In genomic region chr2:143806140-143806923, GRCm38 (mm10) we compare ENCODE assay signal across 14 mouse cellular contexts. TPM values are rescaled to one million over a fixed set of nuclear protein-coding genes. Genes with fewer than 3 reads are reported as not detected.
A peak's percentile ranks its signal among the peaks of the same experiment; 100 is the strongest.
DNase-seq lines count a peak whose midpoint lies in the region; ATAC-seq lines count a peak whose summit lies in the region.
"Had no signal": no experiment of that assay in that cellular context is flagged by ENCODE, and none has a peak within 500 bp of the region (broad histone marks: within the 10 kb centered on the region; RNA-seq: fewer than 3 reads in every experiment).

No protein-coding gene starts in this region.

- no peaks in the 10 kb centered on the region for H3K27me3 ChIP-seq in midbrain, embryonic 12.5 days
- no peaks in the 10 kb centered on the region for H3K27me3 ChIP-seq in midbrain, embryonic 10.5 days (ENCODE audit: low read depth, poor library complexity, severe bottlenecking)
- no peaks in the 10 kb centered on the region for H3K27me3 ChIP-seq in forebrain, embryonic 12.5 days
- H3K27me3 ChIP-seq: embryonic facial prominence, embryonic 15.5 days; limb, embryonic 15.5 days had no signal

- ATAC-seq in midbrain, embryonic 12.5 days (ENCODE audit: low FRiP score, low read depth): peak; percentile 32; the same call in 1 of the 2 replicates
- ATAC-seq in forebrain, embryonic 12.5 days (ENCODE audit: low FRiP score): no peak
- ATAC-seq: Patski had no signal

- H3K9me3 ChIP-seq in midbrain, embryonic 12.5 days: no peaks in the 10 kb centered on the region
- no peaks in the 10 kb centered on the region; the same call in 1 of the 2 replicates for H3K9me3 ChIP-seq in midbrain, embryonic 10.5 days (replicated peaks)
- no peaks in the 10 kb centered on the region for H3K9me3 ChIP-seq in forebrain, embryonic 12.5 days
- H3K9me3 ChIP-seq: embryonic facial prominence, embryonic 15.5 days; limb, embryonic 15.5 days had no signal

- no peak overlapping the region for H3K27ac ChIP-seq in midbrain, embryonic 12.5 days (replicated peaks)
- no peak overlapping the region for H3K27ac ChIP-seq in midbrain, embryonic 10.5 days (replicated peaks)
- no peak overlapping the region for H3K27ac ChIP-seq in forebrain, embryonic 12.5 days
- H3K27ac ChIP-seq: embryonic facial prominence, embryonic 15.5 days; limb, embryonic 15.5 days had no signal

- H3K4me1 ChIP-seq in midbrain, embryonic 12.5 days: no peaks in the 10 kb centered on the region
- peaks cover 6% of the 10 kb centered on the region; the same call in 1 of the 2 replicates for H3K4me1 ChIP-seq in midbrain, embryonic 10.5 days
- peaks cover 6% of the 10 kb centered on the region; the same call in 1 of the 2 replicates for H3K4me1 ChIP-seq in forebrain, embryonic 12.5 days
- H3K4me1 ChIP-seq: embryonic facial prominence, embryonic 15.5 days; limb, embryonic 15.5 days had no signal

- no peak overlapping the region for H3K4me3 ChIP-seq in midbrain, embryonic 12.5 days
- H3K4me3 ChIP-seq in midbrain, embryonic 10.5 days: no peak overlapping the region
- no peak overlapping the region for H3K4me3 ChIP-seq in forebrain, embryonic 12.5 days (replicated peaks)
- H3K4me3 ChIP-seq: embryonic facial prominence, embryonic 15.5 days; limb, embryonic 15.5 days had no signal

- no peak overlapping the region for H3K4me2 ChIP-seq in midbrain, embryonic 12.5 days (replicated peaks)
- no peak overlapping the region for H3K4me2 ChIP-seq in forebrain, embryonic 12.5 days
- H3K4me2 ChIP-seq: embryonic facial prominence, embryonic 15.5 days; limb, embryonic 15.5 days had no signal

- H3K9ac ChIP-seq in midbrain, embryonic 12.5 days (replicated peaks): no peak overlapping the region
- no peak overlapping the region for H3K9ac ChIP-seq in forebrain, embryonic 12.5 days
- H3K9ac ChIP-seq: embryonic facial prominence, embryonic 15.5 days; limb, embryonic 15.5 days had no signal

- H3K36me3 ChIP-seq in midbrain, embryonic 12.5 days: no peaks in the 10 kb centered on the region
- H3K36me3 ChIP-seq in midbrain, embryonic 10.5 days: no peaks in the 10 kb centered on the region
- no peaks in the 10 kb centered on the region for H3K36me3 ChIP-seq in forebrain, embryonic 12.5 days (replicated peaks)
- H3K36me3 ChIP-seq: embryonic facial prominence, embryonic 15.5 days; limb, embryonic 15.5 days had no signal

- WGBS in midbrain, embryonic 12.5 days: 71% methylated on average over 15 of the region's 15 CpGs
- 73% methylated on average over 15 of the region's 15 CpGs for WGBS in midbrain, embryonic 10.5 days
- WGBS in forebrain, embryonic 12.5 days: 68% methylated on average over 15 of the region's 15 CpGs

- peak; percentile 48 for DNase-seq in heart, adult 11 months
- no peak for DNase-seq in heart, adult 8-10 months (ENCODE audit: low spot score)
- DNase-seq in midbrain, embryonic 10.5 days (ENCODE audit: low spot score): no peak
- DNase-seq in kidney, postnatal 14 days: peak; percentile 45
- DNase-seq in lung, postnatal 4 days: peak; percentile 46 to 82
- no peak for DNase-seq in layer of hippocampus, adult 8-10 months (ENCODE audit: low spot score in 2 of 2)
- DNase-seq: adrenal gland, postnatal 36 days; cerebellum, postnatal 10 days; right cerebral cortex, adult 18-20 months had no signal

RNA-seq across cellular contexts. Expression of gene Bfsp1, which starts 56.6 kb away (rescaled TPM):
- total RNA-seq in heart, adult 8-10 months (2022): under 1 TPM in 3 of 4 experiments, not detected in 1; 0.16 to 0.47 (median 0.17) TPM
- 1.8 and 2.3 TPM in 2 replicates for polyA plus RNA-seq in midbrain, embryonic 12.5 days (2016; fragmentation: Nextera tagmentation; extraction: Ambion mirVana)
- polyA plus RNA-seq in midbrain, embryonic 10.5 days (2016; fragmentation: Nextera tagmentation; extraction: Ambion mirVana): 1.7 and 2.2 TPM in 2 replicates
- polyA plus RNA-seq in forebrain, embryonic 12.5 days (2016; fragmentation: Nextera tagmentation; extraction: Ambion mirVana): 1.1 and 1.2 TPM in 2 replicates
- 1 to 10 TPM; 1.2 to 3.0 (median 1.9) TPM for total RNA-seq in layer of hippocampus, adult 8-10 months (2022)

Comparison
In these comparisons a context has a peak if more than half of its experiments do, and no peak if none do; other contexts are left out.
1. DNase-seq: peak in heart, adult 11 months (single experiment), kidney, postnatal 14 days (single experiment) and lung, postnatal 4 days (2 of 2); none in heart, adult 8-10 months (single experiment), midbrain, embryonic 10.5 days (single experiment) and layer of hippocampus, adult 8-10 months (0 of 2).